Mouse (Mus musculus): ENCODE data around the gene Rec8. TPM values are rescaled to one million over a fixed set of nuclear protein-coding genes. Genes with fewer than 3 reads are reported as not detected.
A peak's percentile ranks its signal among the peaks of the same experiment; 100 is the strongest.

Gene Rec8
- polyA plus RNA-seq, 1 experiment from 2014 or later: 9.0 TPM

DNA sequence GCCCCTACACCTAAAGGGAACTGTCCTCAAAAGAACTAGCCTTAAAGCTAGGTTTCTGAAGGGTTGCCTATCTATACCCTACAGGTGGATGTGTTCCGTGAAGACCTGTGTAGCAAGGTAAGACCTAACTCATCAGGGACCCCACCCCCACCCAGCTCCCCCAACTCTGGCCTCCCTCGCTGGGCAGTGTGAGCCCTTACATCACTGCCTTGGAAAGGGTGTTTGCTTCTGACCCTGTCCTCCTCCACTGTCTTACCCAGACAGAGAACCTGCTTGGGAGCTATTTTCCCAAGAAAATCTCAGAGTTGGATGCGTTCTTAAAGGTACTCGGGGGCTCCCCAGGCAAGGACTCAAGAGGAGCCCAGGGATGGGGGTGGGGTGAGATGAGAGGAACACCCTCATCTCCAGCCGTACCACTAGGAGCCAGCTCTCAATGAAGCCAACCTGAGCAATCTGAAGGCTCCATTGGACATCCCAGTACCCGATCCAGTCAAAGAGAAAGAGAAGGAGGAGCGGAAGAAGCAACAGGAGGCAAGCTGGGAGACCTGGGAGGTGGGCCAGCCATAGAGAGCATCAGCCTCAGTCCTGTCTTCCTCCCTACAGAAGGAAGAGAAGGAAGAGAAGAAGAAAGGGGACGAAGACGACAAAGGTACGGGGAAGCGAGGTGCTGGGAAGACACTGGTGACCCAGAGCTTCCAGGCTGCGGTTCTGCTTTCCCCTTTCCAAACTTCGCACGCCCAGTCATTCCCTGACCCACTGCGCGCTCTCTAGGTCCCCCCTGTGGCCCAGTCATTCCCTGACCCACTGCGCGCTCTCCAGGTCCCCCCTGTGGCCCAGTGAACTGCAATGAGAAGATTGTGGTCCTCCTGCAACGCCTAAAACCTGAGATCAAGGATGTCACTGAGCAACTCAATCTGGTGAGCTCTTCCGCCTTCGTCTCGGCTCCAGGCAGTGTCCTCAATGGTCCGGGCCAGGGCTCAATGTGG, 38.0 kb upstream of the Rec8 start:
- no peak overlapping the region for H3K4me2 ChIP-seq (replicated peaks)
- H3K27ac ChIP-seq: no peak overlapping the region
- 86% methylated on average over 23 of the region's 23 CpGs for WGBS
- no peak overlapping the region for H3K9ac ChIP-seq
- no peak overlapping the region for H3K4me3 ChIP-seq (replicated peaks; ENCODE audit: low read length)
- H3K36me3 ChIP-seq (replicated peaks; ENCODE audit: control insufficient read depth, insufficient read depth): peaks cover 17% of the 10 kb centered on the region; the same call in 1 of the 2 replicates
- DNase-seq (ENCODE audit: low spot score) (no peak), ATAC-seq (ENCODE audit: low FRiP score) (no peak)
- no peaks in the 10 kb centered on the region for H3K27me3 ChIP-seq (ENCODE audit: control insufficient read depth, insufficient read depth, low read length)
- peaks cover 11% of the 10 kb centered on the region for H3K4me1 ChIP-seq (replicated peaks; ENCODE audit: control insufficient read depth, insufficient read depth, low read length)
- H3K9me3 ChIP-seq (ENCODE audit: control insufficient read depth, low read length): no peaks in the 10 kb centered on the region

DNA sequence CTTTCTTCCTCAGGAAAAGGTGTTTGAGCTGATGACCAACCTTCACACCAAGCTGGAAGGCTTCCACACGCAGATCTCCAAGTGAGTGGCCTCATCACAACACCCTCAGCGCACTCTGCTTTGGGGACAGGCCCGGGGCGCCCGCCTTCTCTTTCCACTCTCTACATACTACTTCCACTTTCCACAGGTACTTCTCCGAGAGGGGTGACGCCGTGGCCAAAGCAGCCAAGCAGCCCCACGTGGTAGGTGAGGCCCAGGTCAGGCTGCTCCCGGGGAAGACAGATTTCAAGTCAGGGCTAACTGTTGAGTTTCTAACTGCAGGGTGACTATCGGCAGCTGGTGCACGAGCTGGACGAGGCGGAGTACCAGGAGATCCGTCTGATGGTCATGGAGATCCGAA, 37.1 kb upstream of the Rec8 start:
- Histone ChIP-seq H3K4me3 (replicated peaks; ENCODE audit: low read length) (no peak overlapping the region), H3K4me2 (replicated peaks) (no peak overlapping the region), H3K4me1 (replicated peaks; ENCODE audit: control insufficient read depth, insufficient read depth, low read length) (peaks cover 13% of the 10 kb centered on the region), H3K36me3 (replicated peaks; ENCODE audit: control insufficient read depth, insufficient read depth) (peaks cover 17% of the 10 kb centered on the region; the same call in 1 of the 2 replicates), H3K27ac (no peak overlapping the region), H3K9ac (no peak overlapping the region), H3K9me3 (ENCODE audit: control insufficient read depth, low read length) (no peaks in the 10 kb centered on the region), H3K27me3 (ENCODE audit: control insufficient read depth, insufficient read depth, low read length) (no peaks in the 10 kb centered on the region)
- ATAC-seq (ENCODE audit: low FRiP score): no peak
- WGBS: 96% methylated on average over 16 of the region's 16 CpGs
- DNase-seq (ENCODE audit: low spot score): no peak

DNA sequence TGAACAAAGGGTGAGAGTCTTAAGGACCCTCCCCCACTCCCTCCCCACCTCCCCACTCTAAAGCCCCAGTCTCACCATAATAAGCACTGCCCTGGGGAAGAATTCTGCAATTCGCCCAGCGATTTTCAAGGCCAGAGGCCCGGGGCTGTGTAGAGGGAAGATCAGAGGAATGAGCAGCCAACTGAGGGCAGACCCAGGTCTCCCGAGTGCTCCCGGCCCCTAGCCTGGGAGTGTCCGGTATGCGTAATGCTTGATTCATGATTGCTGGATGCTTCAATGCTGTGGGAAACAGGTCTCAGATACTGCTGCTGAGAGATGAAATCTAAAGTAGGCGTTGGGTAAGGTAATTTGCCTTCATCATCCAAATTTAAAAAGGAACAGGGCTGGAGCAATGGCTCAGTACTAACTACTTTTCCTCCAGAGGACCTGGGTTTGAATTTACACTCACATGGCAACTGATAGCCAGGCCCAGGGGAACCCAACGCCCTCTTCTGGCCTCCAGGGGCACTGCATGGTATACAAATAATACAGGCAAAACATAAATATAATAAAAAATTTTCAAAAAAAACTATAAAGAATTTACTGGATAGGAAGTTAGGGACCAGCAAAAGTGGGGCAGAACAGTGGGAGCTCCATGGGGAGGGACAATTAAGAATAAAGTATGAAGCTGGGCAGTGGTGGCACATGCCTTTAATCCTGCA, 35.7 kb upstream of the Rec8 start:
- H3K4me1 ChIP-seq (replicated peaks; ENCODE audit: control insufficient read depth, insufficient read depth, low read length): peaks cover 13% of the 10 kb centered on the region
- no peak overlapping the region for H3K27ac ChIP-seq
- peaks cover 22% of the 10 kb centered on the region; the same call in 1 of the 2 replicates for H3K36me3 ChIP-seq (replicated peaks; ENCODE audit: control insufficient read depth, insufficient read depth)
- no peak for DNase-seq (ENCODE audit: low spot score)
- no peak overlapping the region for H3K4me2 ChIP-seq (replicated peaks)
- no peaks in the 10 kb centered on the region for H3K27me3 ChIP-seq (ENCODE audit: control insufficient read depth, insufficient read depth, low read length)
- no peak overlapping the region for H3K9ac ChIP-seq
- no peaks in the 10 kb centered on the region for H3K9me3 ChIP-seq (ENCODE audit: control insufficient read depth, low read length)
- ATAC-seq (ENCODE audit: low FRiP score): no peak
- no peak overlapping the region for H3K4me3 ChIP-seq (replicated peaks; ENCODE audit: low read length)
- 77% methylated on average over 9 of the region's 9 CpGs for WGBS

DNA sequence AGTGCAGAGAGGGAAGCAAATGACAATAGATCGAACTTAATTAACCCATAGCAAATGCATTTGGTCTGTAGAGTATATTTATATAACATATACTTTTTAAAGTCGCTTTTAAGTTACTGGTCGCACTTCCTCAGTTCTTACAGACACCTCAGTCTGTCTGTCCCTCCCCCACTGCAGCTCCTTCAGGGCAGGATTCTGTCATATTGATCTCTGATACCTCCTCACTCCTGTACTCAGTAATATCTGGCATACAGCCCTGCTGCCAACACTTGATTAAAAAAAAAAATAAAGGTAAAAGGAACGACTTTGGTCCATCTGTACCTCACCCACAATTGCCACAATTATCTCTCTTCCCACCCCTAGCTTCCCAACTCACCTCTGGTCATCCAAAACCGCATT, 33.5 kb upstream of the Rec8 start:
- ATAC-seq (ENCODE audit: low FRiP score): no peak
- peaks cover 2% of the 10 kb centered on the region; the same call in 1 of the 2 replicates for H3K4me1 ChIP-seq (replicated peaks; ENCODE audit: control insufficient read depth, insufficient read depth, low read length)
- peaks cover 34% of the 10 kb centered on the region; the same call in 1 of the 2 replicates for H3K36me3 ChIP-seq (replicated peaks; ENCODE audit: control insufficient read depth, insufficient read depth)
- no peaks in the 10 kb centered on the region for H3K9me3 ChIP-seq (ENCODE audit: control insufficient read depth, low read length)
- H3K9ac ChIP-seq: peak overlapping the region; percentile 77
- no peaks in the 10 kb centered on the region for H3K27me3 ChIP-seq (ENCODE audit: control insufficient read depth, insufficient read depth, low read length)
- 39% methylated on average over 5 of the region's 5 CpGs for WGBS
- peak overlapping the region; percentile 80 for H3K4me2 ChIP-seq (replicated peaks)
- no peak overlapping the region for H3K27ac ChIP-seq
- no peak for DNase-seq (ENCODE audit: low spot score)
- H3K4me3 ChIP-seq (replicated peaks; ENCODE audit: low read length): peak overlapping the region; percentile 48

DNA sequence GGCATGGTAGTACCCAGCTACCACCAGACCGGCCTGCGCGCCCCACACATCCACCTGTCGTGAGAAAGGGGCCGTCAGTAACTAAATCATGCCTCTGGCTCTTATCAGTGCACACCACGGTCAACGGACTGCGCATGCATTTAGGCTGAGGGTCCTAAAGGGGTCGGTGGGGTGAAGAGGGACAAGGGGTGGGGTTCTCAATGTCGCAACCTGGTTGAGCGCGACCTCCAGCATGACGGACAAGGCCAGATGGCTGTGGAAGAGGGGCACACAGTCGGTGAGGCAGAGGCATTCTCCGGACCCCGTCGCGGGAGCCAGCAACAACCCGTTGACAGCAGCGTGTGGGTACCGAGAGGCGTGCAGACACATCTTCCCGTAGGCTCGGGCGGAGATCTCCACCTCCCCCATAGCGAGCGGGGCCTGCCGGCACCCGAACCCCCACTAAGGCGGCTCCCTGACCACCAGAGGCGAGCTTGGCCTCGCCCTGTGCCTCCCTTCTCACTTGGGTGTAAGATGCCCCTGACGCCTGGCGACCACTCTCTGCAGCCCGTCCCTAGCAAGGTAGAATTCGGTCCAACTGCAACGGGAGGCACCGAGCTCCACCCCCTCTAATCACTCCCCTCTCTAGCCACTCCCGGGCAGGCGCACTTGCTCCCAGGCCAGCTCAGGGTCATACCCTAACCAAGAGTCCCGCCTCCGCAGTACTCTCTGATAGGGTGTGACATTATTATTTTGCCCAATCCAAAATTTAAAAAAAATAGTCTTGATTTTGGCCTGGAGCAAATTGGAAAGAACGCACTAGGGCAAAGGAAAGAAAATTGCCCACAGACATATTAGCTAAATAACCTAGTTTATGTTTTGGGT, 32.9 kb upstream of the Rec8 start, which contains the start of gene Emc9:
Gene Emc9, minus strand, starts transcription at position 601 of the 864 bp plus-strand sequence.
- ATAC-seq (ENCODE audit: low FRiP score): peak; percentile 59
- Histone ChIP-seq H3K4me3 (replicated peaks; ENCODE audit: low read length) (peak within 1 kb of the TSS; percentile 48), H3K9me3 (ENCODE audit: control insufficient read depth, low read length) (no peaks in the 10 kb centered on the region), H3K4me1 (replicated peaks; ENCODE audit: control insufficient read depth, insufficient read depth, low read length) (peaks cover 3% of the 10 kb centered on the region), H3K4me2 (replicated peaks) (peak within 1 kb of the TSS; percentile 80), H3K9ac (peak within 1 kb of the TSS; percentile 77), H3K36me3 (replicated peaks; ENCODE audit: control insufficient read depth, insufficient read depth) (peaks cover 34% of the 10 kb centered on the region; the same call in 1 of the 2 replicates), H3K27me3 (ENCODE audit: control insufficient read depth, insufficient read depth, low read length) (no peaks in the 10 kb centered on the region), H3K27ac (peak within 1 kb of the TSS; percentile 57; the same call in 1 of the 2 replicates)
- DNase-seq (ENCODE audit: low spot score): peak; percentile 28
- WGBS: 3% methylated on average over 38 of the region's 43 CpGs

DNA sequence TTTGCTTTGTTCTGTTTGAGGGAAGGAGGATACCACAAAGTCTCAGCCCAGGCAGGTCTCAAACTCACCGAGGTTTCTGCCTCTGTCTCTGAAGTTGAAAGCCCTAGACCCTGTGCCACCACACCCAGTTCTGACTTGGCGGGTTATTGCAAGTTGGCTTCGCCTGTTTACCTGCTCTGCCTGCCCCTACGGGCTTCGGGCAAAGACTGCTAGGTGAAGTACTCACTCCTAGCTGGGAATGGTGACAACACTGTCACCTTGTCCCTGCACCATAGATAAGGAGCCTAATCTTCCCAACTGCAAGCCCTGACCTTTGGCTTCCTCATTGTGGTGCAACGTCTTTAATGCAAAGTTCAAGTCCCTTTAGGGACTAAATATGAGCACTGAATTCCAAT, 32.3 kb upstream of the Rec8 start:
- H3K4me3 ChIP-seq (replicated peaks; ENCODE audit: low read length): peak overlapping the region; percentile 48; the same call in 1 of the 2 replicates
- ATAC-seq (ENCODE audit: low FRiP score): no peak

DNA sequence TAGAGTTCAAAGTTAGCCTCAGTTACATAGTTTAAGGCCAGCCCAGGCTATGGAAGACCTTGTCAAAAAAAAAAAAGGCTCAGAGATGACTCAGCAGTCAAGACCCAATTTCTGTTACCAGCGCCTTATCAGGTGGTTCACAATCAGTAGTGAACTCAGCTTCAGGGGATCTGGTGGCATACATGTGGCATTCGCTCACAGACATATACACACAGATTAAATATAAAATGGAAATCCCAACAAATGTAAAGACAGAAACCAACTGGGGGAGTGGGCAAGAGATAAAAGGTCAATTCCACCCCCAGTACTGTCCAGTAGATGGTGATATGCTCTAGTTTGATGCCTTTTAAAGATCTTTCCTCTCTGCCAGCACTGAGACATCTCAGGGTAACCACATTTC, 31.7 kb upstream of the Rec8 start:
- WGBS: 88% methylated on average over 2 of the region's 2 CpGs
- no peak overlapping the region for H3K4me3 ChIP-seq (replicated peaks; ENCODE audit: low read length)
- no peak overlapping the region for H3K4me2 ChIP-seq (replicated peaks)
- DNase-seq (ENCODE audit: low spot score): no peak
- H3K36me3 ChIP-seq (replicated peaks; ENCODE audit: control insufficient read depth, insufficient read depth): peaks cover 26% of the 10 kb centered on the region; the same call in 1 of the 2 replicates
- H3K4me1 ChIP-seq (replicated peaks; ENCODE audit: control insufficient read depth, insufficient read depth, low read length): peaks cover 9% of the 10 kb centered on the region
- no peak for ATAC-seq (ENCODE audit: low FRiP score)
- no peaks in the 10 kb centered on the region for H3K9me3 ChIP-seq (ENCODE audit: control insufficient read depth, low read length)
- H3K27me3 ChIP-seq (ENCODE audit: control insufficient read depth, insufficient read depth, low read length): no peaks in the 10 kb centered on the region
- H3K9ac ChIP-seq: no peak overlapping the region
- H3K27ac ChIP-seq: no peak overlapping the region

More for the DNA sequence above, 32.3 kb upstream of the Rec8 start:
- Histone ChIP-seq H3K27ac (no peak overlapping the region), H3K27me3 (ENCODE audit: control insufficient read depth, insufficient read depth, low read length) (no peaks in the 10 kb centered on the region), H3K4me2 (replicated peaks) (peak overlapping the region; percentile 80), H3K4me1 (replicated peaks; ENCODE audit: control insufficient read depth, insufficient read depth, low read length) (peaks cover 9% of the 10 kb centered on the region), H3K9ac (no peak overlapping the region), H3K9me3 (ENCODE audit: control insufficient read depth, low read length) (no peaks in the 10 kb centered on the region), H3K36me3 (replicated peaks; ENCODE audit: control insufficient read depth, insufficient read depth) (peaks cover 29% of the 10 kb centered on the region; the same call in 1 of the 2 replicates)
- 58% methylated on average over 6 of the region's 6 CpGs for WGBS
- DNase-seq (ENCODE audit: low spot score): no peak

DNA sequence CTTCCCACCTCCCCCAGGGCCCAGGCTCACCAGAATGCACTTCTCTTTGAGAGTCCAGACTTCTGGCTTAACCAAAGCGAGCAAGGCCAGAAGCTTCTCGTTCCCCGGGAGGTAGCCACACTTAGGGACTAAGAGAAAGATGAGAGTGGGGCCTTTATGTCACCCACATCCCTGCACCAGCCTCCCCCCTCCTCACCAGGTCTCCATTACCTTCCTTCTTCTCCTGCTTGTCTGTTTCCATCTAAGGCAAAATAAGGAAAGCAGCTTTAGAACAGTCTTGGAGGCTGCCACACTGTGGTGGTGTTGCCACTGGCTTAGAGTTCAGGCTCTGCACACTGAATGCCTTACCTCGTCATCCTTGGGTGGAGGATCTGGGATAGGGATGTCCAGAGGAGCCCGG, 28.6 kb upstream of the Rec8 start:
- Histone ChIP-seq H3K4me1 (replicated peaks; ENCODE audit: control insufficient read depth, insufficient read depth, low read length) (peaks cover 23% of the 10 kb centered on the region), H3K27ac (no peak overlapping the region), H3K36me3 (replicated peaks; ENCODE audit: control insufficient read depth, insufficient read depth) (peaks cover 23% of the 10 kb centered on the region), H3K4me3 (replicated peaks; ENCODE audit: low read length) (no peak overlapping the region), H3K4me2 (replicated peaks) (no peak overlapping the region), H3K9ac (no peak overlapping the region), H3K27me3 (ENCODE audit: control insufficient read depth, insufficient read depth, low read length) (no peaks in the 10 kb centered on the region), H3K9me3 (ENCODE audit: control insufficient read depth, low read length) (no peaks in the 10 kb centered on the region)
- 89% methylated on average over 5 of the region's 5 CpGs for WGBS
- ATAC-seq (ENCODE audit: low FRiP score) (no peak), DNase-seq (ENCODE audit: low spot score) (no peak)

All from hindbrain, embryonic 14.5 days (tissue).